Mouse (Mus musculus): ENCODE data around the gene Ppm1j.

The Ppm1j gene

GRCm38 (mm10) chr3:104783971-104784500 is 3.2 kb downstream of the Ppm1j start:
- DNase-seq (ENCODE audit: low spot score): no peak

- no peak for DNase-seq (ENCODE audit: low spot score)
Observed at GRCm38 (mm10) chr3:104785284-104785683, 4.4 kb downstream of the Ppm1j start.

GRCm38 (mm10) chr3:104788075-104788474 is 7.2 kb downstream of the Ppm1j start, which contains the start of gene Rhoc:
TSS of gene Rhoc (plus strand) at chr3:104788375.
- DNase-seq (ENCODE audit: low spot score): no peak

GRCm38 (mm10) chr3:104788561-104789311 is 7.9 kb downstream of the Ppm1j start:
- peak; percentile 88 for DNase-seq (ENCODE audit: low spot score)

GRCm38 (mm10) chr3:104789312-104789605 is 8.4 kb downstream of the Ppm1j start:
- DNase-seq (ENCODE audit: low spot score): peak; percentile 66

GRCm38 (mm10) chr3:104789822-104790221 is 9.0 kb downstream of the Ppm1j start:
- peak; percentile 29 for DNase-seq (ENCODE audit: low spot score)

GRCm38 (mm10) chr3:104790401-104790937 is 9.6 kb downstream of the Ppm1j start:
- DNase-seq (ENCODE audit: low spot score): peak; percentile 82

- no peak for DNase-seq (ENCODE audit: low spot score)
Observed at GRCm38 (mm10) chr3:104791017-104791416, 10.2 kb downstream of the Ppm1j start.

- no peak for DNase-seq (ENCODE audit: low spot score)
Observed at GRCm38 (mm10) chr3:104791671-104792070, 10.8 kb downstream of the Ppm1j start.

- DNase-seq (ENCODE audit: low spot score): no peak
Observed at GRCm38 (mm10) chr3:104792360-104793270, 11.8 kb downstream of the Ppm1j start.

- peak; percentile 93 for DNase-seq (ENCODE audit: low spot score)
Observed at GRCm38 (mm10) chr3:104793871-104794828, 13.3 kb downstream of the Ppm1j start.

GRCm38 (mm10) chr3:104794953-104795470 is 14.2 kb downstream of the Ppm1j start:
- DNase-seq (ENCODE audit: low spot score): no peak

GRCm38 (mm10) chr3:104795661-104796340 is 14.9 kb downstream of the Ppm1j start:
- DNase-seq (ENCODE audit: low spot score): no peak

GRCm38 (mm10) chr3:104796430-104797082 is 15.7 kb downstream of the Ppm1j start:
- no peak for DNase-seq (ENCODE audit: low spot score)

GRCm38 (mm10) chr3:104800681-104801080 is 19.8 kb downstream of the Ppm1j start:
- no peak for DNase-seq (ENCODE audit: low spot score)

GRCm38 (mm10) chr3:104801481-104801880 is 20.6 kb downstream of the Ppm1j start:
- DNase-seq (ENCODE audit: low spot score): no peak

- DNase-seq (ENCODE audit: low spot score): no peak
Observed at GRCm38 (mm10) chr3:104804312-104804711, 23.5 kb downstream of the Ppm1j start.

- DNase-seq (ENCODE audit: low spot score): no peak
Observed at GRCm38 (mm10) chr3:104805539-104805938, 24.7 kb downstream of the Ppm1j start.

- DNase-seq (ENCODE audit: low spot score): no peak
Observed at GRCm38 (mm10) chr3:104811752-104812151, 30.9 kb downstream of the Ppm1j start.

GRCm38 (mm10) chr3:104812254-104812653 is 31.4 kb downstream of the Ppm1j start:
- DNase-seq (ENCODE audit: low spot score): no peak
